Mouse (Mus musculus) ES-E14 (cell line): ENCODE data around the gene Hrc. TPM values are rescaled to one million over a fixed set of nuclear protein-coding genes. Genes with fewer than 3 reads are reported as not detected.
A peak's percentile ranks its signal among the peaks of the same experiment; 100 is the strongest.

ENCODE experiments used
- DNase-seq: peaks from one replicate; pipeline ENCODE4 v3.0.0-alpha.2; 2013; ENCODE audit warnings: low read depth, low spot score
- H3K27ac ChIP-seq: 2 replicates; pipeline ENCODE4 v1.5.1; 2012; ENCODE audit warnings: low read depth, mild to moderate bottlenecking, low read length, moderate library complexity, mixed read lengths; ENCODE audit not compliant: poor library complexity, insufficient read depth, severe bottlenecking
- H3K36me3 ChIP-seq: 2 replicates; pipeline ENCODE4 v1.6.1; 2012; ENCODE audit warnings: mild to moderate bottlenecking, low read length, moderate library complexity, mixed read lengths; ENCODE audit not compliant: control insufficient read depth, poor library complexity, insufficient read depth, severe bottlenecking
- H3K4me1 ChIP-seq, 2 experiments: fragments of 150-350 bp in 1 of 2; sonication (generic) in 1 of 2; 2 replicates each; pipeline ENCODE4 v1.6.1; 2012; ENCODE audit warnings: low read length in 2 of 2, mild to moderate bottlenecking in 1 of 2, mixed read lengths in 1 of 2; ENCODE audit not compliant: control insufficient read depth in 2 of 2, insufficient read depth in 2 of 2, poor library complexity in 1 of 2
- H3K4me3 ChIP-seq, 2 experiments: fragments of 150-350 bp in 1 of 2; sonication (generic) in 1 of 2; 2 replicates each; pipeline ENCODE4 v1.5.1; 2012; ENCODE audit warnings: low read length in 2 of 2, low read depth in 1 of 2, mild to moderate bottlenecking in 1 of 2, mixed read lengths in 1 of 2; ENCODE audit not compliant: insufficient read depth in 1 of 2, poor library complexity in 1 of 2, severe bottlenecking in 1 of 2
- H3K9ac ChIP-seq: 2 replicates; pipeline ENCODE4 v1.6.1; 2012; ENCODE audit warnings: low read depth, mild to moderate bottlenecking, low read length, mixed read lengths; ENCODE audit not compliant: poor library complexity, insufficient read depth, severe bottlenecking
- H3K9me3 ChIP-seq: fragments of 150-350 bp; sonication (generic); 2 replicates; pipeline ENCODE4 v1.6.1; 2012; ENCODE audit warnings: low read depth, mild to moderate bottlenecking, low read length; ENCODE audit not compliant: control insufficient read depth, insufficient read depth
- CHD2 ChIP-seq: IDR thresholded peaks from 2 replicates; pipeline ENCODE4 v1.6.1; 2014; ENCODE audit warnings: mild to moderate bottlenecking, low read depth, low read length, inconsistent platforms
- HCFC1 ChIP-seq: IDR thresholded peaks from 2 replicates; pipeline ENCODE4 v1.6.1; 2012; ENCODE audit warnings: low read length, inconsistent platforms, borderline replicate concordance; ENCODE audit not compliant: insufficient read depth
- MAFK ChIP-seq: IDR thresholded peaks from 2 replicates; pipeline ENCODE4 v1.6.1; 2014; ENCODE audit warnings: mild to moderate bottlenecking, low read depth, low read length, inconsistent platforms; ENCODE audit not compliant: insufficient read depth
- ZC3H11A ChIP-seq: IDR thresholded peaks from 2 replicates; pipeline ENCODE4 v1.6.1; 2012; ENCODE audit warnings: low read depth, mild to moderate bottlenecking, inconsistent platforms, low read length, borderline replicate concordance
- ZNF384 ChIP-seq: IDR thresholded peaks from 2 replicates; pipeline ENCODE4 v1.6.1; 2012; ENCODE audit warnings: low read depth, low read length, inconsistent platforms
- in situ Hi-C, 2 experiments: fragments of 600-800 bp; cut with MboI; formaldehyde crosslinking; loops; one replicate each; pipeline ENCODE4 v1.15.1; 2025; ENCODE audit warnings: low sequenced_read_pairs in 2 of 2, inconsistent platforms in 1 of 2; ENCODE audit not compliant: unreplicated experiment in 2 of 2
- total RNA-seq: library from RNA; depleted of rRNA; stranded (reverse); fragments of 300-350 nt; gene quantifications from 2 replicates; pipeline ENCODE4 v1.2.3, GENCODE M21; 2012; rRNA removed

Gene Hrc
- 0.71 and 1.4 TPM in 2 replicates for total RNA-seq

GRCm38 (mm10) chr7:45335056-45335455 is at the start of gene Hrc:
Gene Hrc, plus strand, starts transcription at chr7:45335290.
- Histone ChIP-seq H3K4me3 (no peak within 1 kb of the TSS), H3K9ac (no peak within 1 kb of the TSS)
- in situ Hi-C loops = no loop called here

GRCm38 (mm10) chr7:45286486-45286885 is 48.6 kb upstream of the Hrc start:
- DNase-seq = no peak
- Histone ChIP-seq H3K9me3 (no peaks in the 10 kb centered on the region), H3K27ac (no peak overlapping the region), H3K36me3 (no peaks in the 10 kb centered on the region), H3K4me3 (no peak overlapping the region), H3K4me1 (peaks cover 0 to 10% of the 10 kb centered on the region in 2 experiments; a peak in 1 of 4 replicates), H3K9ac (no peak overlapping the region)
- TF ChIP-seq ZNF384 (no peak), ZC3H11A (no peak), CHD2 (no peak), MAFK (no peak), HCFC1 (no peak)
- in situ Hi-C loops = no loop called here

More at GRCm38 (mm10) chr7:45335056-45335455, at the start of gene Hrc:
- no peak for DNase-seq
- H3K4me1 ChIP-seq = peaks cover 5 to 35% of the 10 kb centered on the region in 2 experiments; a peak in 3 of 4 replicates
- H3K27ac ChIP-seq = no peak within 1 kb of the TSS
- no peak for TF ChIP-seq ZC3H11A
- no peak for TF ChIP-seq ZNF384
- TF ChIP-seq MAFK = no peak
- no peak for TF ChIP-seq HCFC1
- no peak for TF ChIP-seq CHD2
- H3K36me3 ChIP-seq = no peaks in the 10 kb centered on the region
- no peaks in the 10 kb centered on the region for H3K9me3 ChIP-seq

GRCm38 (mm10) chr7:45296626-45297025 is 38.5 kb upstream of the Hrc start:
- H3K4me3 ChIP-seq = no peak overlapping the region
- no peak for TF ChIP-seq ZC3H11A
- no peak for TF ChIP-seq CHD2
- no peak for TF ChIP-seq HCFC1
- TF ChIP-seq MAFK = no peak
- H3K27ac ChIP-seq = no peak overlapping the region
- no peak overlapping the region for H3K9ac ChIP-seq
- in situ Hi-C loops = no loop called here
- H3K9me3 ChIP-seq = no peaks in the 10 kb centered on the region
- no peaks in the 10 kb centered on the region for H3K36me3 ChIP-seq
- H3K4me1 ChIP-seq = peaks cover 0 to 3% of the 10 kb centered on the region in 2 experiments; a peak in 2 of 4 replicates
- DNase-seq = no peak

- TF ChIP-seq MAFK (no peak), ZC3H11A (no peak), ZNF384 (no peak), HCFC1 (no peak), CHD2 (no peak)
Measured at GRCm38 (mm10) chr7:45297563-45297962, 37.5 kb upstream of the Hrc start.

GRCm38 (mm10) chr7:45299752-45300151 is 35.3 kb upstream of the Hrc start:
- Histone ChIP-seq H3K36me3 (peaks cover 8% of the 10 kb centered on the region; the same call in 1 of the 2 replicates), H3K4me3 (no peak overlapping the region), H3K27ac (no peak overlapping the region), H3K9ac (no peak overlapping the region), H3K4me1 (peaks cover 0 to 6% of the 10 kb centered on the region in 2 experiments; a peak in 2 of 4 replicates), H3K9me3 (no peaks in the 10 kb centered on the region)
- no peak for TF ChIP-seq ZC3H11A
- no peak for TF ChIP-seq HCFC1
- peak; percentile 60 for DNase-seq
- in situ Hi-C loops = no loop called here

More at GRCm38 (mm10) chr7:45297563-45297962, 37.5 kb upstream of the Hrc start:
- Histone ChIP-seq H3K4me3 (no peak overlapping the region), H3K9me3 (no peaks in the 10 kb centered on the region), H3K36me3 (no peaks in the 10 kb centered on the region), H3K27ac (no peak overlapping the region), H3K9ac (no peak overlapping the region), H3K4me1 (peaks cover 0 to 3% of the 10 kb centered on the region in 2 experiments; a peak in 2 of 4 replicates)
- DNase-seq = no peak
- in situ Hi-C loops = no loop called here
